Mouse (Mus musculus): Measurements from ENCODE around the gene Hs3st4.

Gene Hs3st4

GRCm38 (mm10) chr7:123982461-123983038 lies at the start of gene Hs3st4:
Gene Hs3st4, plus strand, starts transcription at chr7:123982869.
- DNase-seq (ENCODE audit: low read depth, low spot score), result peak; percentile 33

GRCm38 (mm10) chr7:123946836-123947235 lies 35.8 kb upstream of the Hs3st4 start:
- DNase-seq (ENCODE audit: low read depth, low spot score), result no peak

GRCm38 (mm10) chr7:123963021-123963420 lies 19.6 kb upstream of the Hs3st4 start:
- DNase-seq (ENCODE audit: low read depth, low spot score), result no peak

- DNase-seq (ENCODE audit: low read depth, low spot score), result peak; percentile 42
Observed at GRCm38 (mm10) chr7:123964559-123965142, 18.0 kb upstream of the Hs3st4 start.

- no peak for DNase-seq (ENCODE audit: low read depth, low spot score)
Observed at GRCm38 (mm10) chr7:123965515-123965914, 17.2 kb upstream of the Hs3st4 start.

- DNase-seq (ENCODE audit: low read depth, low spot score), result no peak
Observed at GRCm38 (mm10) chr7:123975441-123975840, 7.2 kb upstream of the Hs3st4 start.

GRCm38 (mm10) chr7:123981435-123981834 lies 1.2 kb upstream of the Hs3st4 start:
- DNase-seq (ENCODE audit: low read depth, low spot score), result no peak

GRCm38 (mm10) chr7:123982010-123982409 lies 659 bp upstream of the Hs3st4 start:
- no peak for DNase-seq (ENCODE audit: low read depth, low spot score)

GRCm38 (mm10) chr7:123983177-123984046 lies 743 bp downstream of the Hs3st4 start:
- no peak for DNase-seq (ENCODE audit: low read depth, low spot score)

- DNase-seq (ENCODE audit: low read depth, low spot score), result no peak
Observed at GRCm38 (mm10) chr7:123992121-123992520, 9.5 kb downstream of the Hs3st4 start.

GRCm38 (mm10) chr7:123997266-123997665 lies 14.6 kb downstream of the Hs3st4 start:
- DNase-seq (ENCODE audit: low read depth, low spot score), result no peak

GRCm38 (mm10) chr7:123998601-123999000 lies 15.9 kb downstream of the Hs3st4 start:
- DNase-seq (ENCODE audit: low read depth, low spot score), result no peak

GRCm38 (mm10) chr7:124026908-124027307 lies 44.2 kb downstream of the Hs3st4 start:
- no peak for DNase-seq (ENCODE audit: low read depth, low spot score)

- no peak for DNase-seq (ENCODE audit: low read depth, low spot score)
Observed at GRCm38 (mm10) chr7:124032236-124032635, 49.6 kb downstream of the Hs3st4 start.

- DNase-seq (ENCODE audit: low read depth, low spot score), result no peak
Observed at GRCm38 (mm10) chr7:124033332-124033731, 50.7 kb downstream of the Hs3st4 start.

- DNase-seq (ENCODE audit: low read depth, low spot score), result no peak
Observed at GRCm38 (mm10) chr7:124037281-124037700, 54.6 kb downstream of the Hs3st4 start.

- DNase-seq (ENCODE audit: low read depth, low spot score), result no peak
Observed at GRCm38 (mm10) chr7:124039142-124039541, 56.5 kb downstream of the Hs3st4 start.

- no peak for DNase-seq (ENCODE audit: low read depth, low spot score)
Observed at GRCm38 (mm10) chr7:124047382-124047781, 64.7 kb downstream of the Hs3st4 start.

GRCm38 (mm10) chr7:124048971-124049370 lies 66.3 kb downstream of the Hs3st4 start:
- DNase-seq (ENCODE audit: low read depth, low spot score), result no peak

GRCm38 (mm10) chr7:124050421-124050820 lies 67.8 kb downstream of the Hs3st4 start:
- no peak for DNase-seq (ENCODE audit: low read depth, low spot score)

- no peak for DNase-seq (ENCODE audit: low read depth, low spot score)
Observed at GRCm38 (mm10) chr7:124083741-124084140, 101.1 kb downstream of the Hs3st4 start.

- DNase-seq (ENCODE audit: low read depth, low spot score), result peak; percentile 35
Observed at GRCm38 (mm10) chr7:124129019-124129418, 146.3 kb downstream of the Hs3st4 start.

- DNase-seq (ENCODE audit: low read depth, low spot score), result no peak
Observed at GRCm38 (mm10) chr7:124131312-124131711, 148.6 kb downstream of the Hs3st4 start.
